Mouse (Mus musculus): ENCODE measurements around the gene Tbx21. TPM values are rescaled to one million over a fixed set of nuclear protein-coding genes. Genes with fewer than 3 reads are reported as not detected.

Gene Tbx21
- 0.31 TPM for polyA plus RNA-seq (2014; fragmentation: Illumina TruSeq; extraction: RNeasy Lipid Tissue Mini Kit (QIAGEN cat#74804); ENCODE audit: low read depth, low replicate concordance)

DNA sequence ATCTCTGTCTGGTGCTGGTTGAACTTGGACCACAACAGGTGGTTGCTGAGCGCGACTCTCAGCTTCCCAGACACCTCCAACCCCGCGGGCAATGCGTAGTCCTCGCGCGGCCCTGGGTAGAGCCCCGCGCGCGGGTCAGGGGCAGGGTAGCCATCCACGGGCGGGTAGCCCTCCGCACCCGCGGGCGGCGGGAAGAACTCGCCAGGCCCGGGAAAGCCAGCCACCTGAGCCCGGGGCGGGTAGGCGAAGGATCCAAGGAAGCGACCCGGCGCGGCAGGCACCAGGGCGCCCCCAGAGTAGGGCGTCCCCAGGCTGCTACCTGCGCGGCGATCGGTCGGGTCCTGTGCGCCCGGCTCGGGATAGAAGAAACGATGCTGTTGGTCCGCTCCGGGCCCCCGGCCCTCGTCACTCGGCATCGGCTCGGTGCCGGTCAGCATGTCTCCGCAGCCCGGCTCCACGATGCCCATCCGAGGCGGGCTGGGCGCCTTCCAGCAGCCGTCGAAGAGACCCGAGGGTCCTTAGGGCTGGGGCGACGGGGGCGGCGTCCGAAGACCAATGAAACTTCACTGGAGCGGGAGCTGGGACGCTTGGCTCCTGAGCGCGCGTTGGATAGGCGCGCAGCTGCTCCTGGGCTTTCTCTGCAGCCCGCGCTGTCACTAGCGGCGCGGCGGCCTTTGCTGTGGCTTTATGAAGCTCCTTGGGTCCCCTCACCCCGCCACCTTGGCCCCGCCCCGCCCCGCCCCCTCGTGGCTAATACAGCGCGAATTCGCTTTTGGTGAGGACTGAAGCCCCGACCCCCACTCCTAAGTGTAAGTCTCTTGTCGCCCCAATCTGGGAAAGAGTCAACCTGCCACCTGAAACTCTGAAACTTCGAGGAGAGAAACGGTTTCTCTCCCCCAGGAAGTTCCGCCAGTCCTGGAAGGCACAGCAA is at the start of gene Tbx21:
Gene Tbx21, minus strand, starts transcription at position 661 of the 931 bp plus-strand sequence.

DNA sequence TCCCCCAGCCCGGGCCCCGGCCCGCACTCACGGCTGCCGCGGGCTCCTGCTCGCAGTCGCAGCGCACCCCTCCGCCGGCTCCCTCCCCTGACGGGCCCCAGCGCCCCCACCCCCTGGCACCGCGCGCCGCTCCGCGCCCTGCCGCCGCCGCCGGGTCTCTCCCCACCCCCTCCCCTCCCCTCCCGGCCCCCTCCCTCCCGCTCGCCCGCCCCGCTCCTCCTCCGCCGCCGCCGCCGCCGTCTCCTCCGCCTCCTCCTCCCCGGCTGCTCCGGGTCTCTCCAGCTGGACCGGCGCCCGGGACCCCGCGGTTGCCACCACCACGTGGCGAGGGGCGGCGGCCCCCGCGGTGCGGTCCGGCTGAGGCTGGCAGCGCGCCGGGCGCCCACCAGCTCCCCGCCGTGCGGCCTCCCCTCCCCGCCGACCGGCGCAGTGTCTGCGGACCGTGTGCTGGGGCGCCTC is 36.2 kb upstream of the Tbx21 start, which contains the start of gene Tbkbp1:
Gene Tbkbp1, minus strand, starts transcription at position 153 of the 459 bp plus-strand sequence.

DNA sequence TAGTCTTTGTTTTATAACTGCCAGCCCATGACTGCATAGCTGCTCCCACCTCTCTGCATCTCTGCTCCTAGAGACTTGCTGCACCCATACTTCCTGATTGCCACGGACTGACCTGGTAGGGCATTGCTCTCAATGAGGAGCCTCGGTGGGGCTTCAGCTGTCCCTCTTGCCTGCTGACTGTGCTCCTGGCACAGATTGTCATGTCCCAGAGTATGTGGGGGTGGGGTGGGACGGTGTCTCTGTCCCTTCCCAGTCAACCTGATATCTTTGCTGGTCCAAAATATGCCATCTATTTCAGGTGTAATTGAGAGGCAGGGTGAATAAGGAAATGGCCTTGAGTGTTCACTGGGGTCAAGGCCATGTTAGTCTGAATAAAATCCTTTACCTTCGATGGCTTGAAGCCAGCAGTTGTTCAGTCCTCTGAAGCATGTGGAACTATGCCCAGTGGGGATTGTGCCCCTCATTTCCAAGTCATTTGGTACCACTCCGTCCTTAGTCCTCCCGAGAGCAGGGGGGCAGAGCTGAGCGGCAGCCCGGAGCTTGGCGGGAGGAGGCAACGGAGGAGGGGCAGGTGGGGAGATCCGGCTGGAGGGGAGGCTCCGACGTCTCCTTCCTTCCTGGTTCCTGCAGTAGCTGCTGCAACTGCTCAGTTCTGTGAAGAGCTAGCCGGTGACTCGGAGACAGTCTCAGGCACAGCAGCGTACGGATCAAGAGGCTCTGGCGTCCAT is 64.8 kb downstream of the Tbx21 start, which contains the start of gene Osbpl7:
Gene Osbpl7, plus strand, starts transcription at position 413 of the 728 bp plus-strand sequence.

Other genes starting within 250 kb of the Tbx21 start
- 63.9 TPM for gene Cdk5rap3, start 198.8 kb downstream of the Tbx21 start, polyA plus RNA-seq (2014; fragmentation: Illumina TruSeq; extraction: RNeasy Lipid Tissue Mini Kit (QIAGEN cat#74804); ENCODE audit: low read depth, low replicate concordance)
- 32.7 TPM for gene Prr15l, start 187.2 kb downstream of the Tbx21 start, polyA plus RNA-seq (2014; fragmentation: Illumina TruSeq; extraction: RNeasy Lipid Tissue Mini Kit (QIAGEN cat#74804); ENCODE audit: low read depth, low replicate concordance)
- gene Pnpo, start 171.3 kb downstream of the Tbx21 start, polyA plus RNA-seq (2014; fragmentation: Illumina TruSeq; extraction: RNeasy Lipid Tissue Mini Kit (QIAGEN cat#74804); ENCODE audit: low read depth, low replicate concordance), result 40.4 TPM
- gene Sp2, start 132.4 kb downstream of the Tbx21 start, polyA plus RNA-seq (2014; fragmentation: Illumina TruSeq; extraction: RNeasy Lipid Tissue Mini Kit (QIAGEN cat#74804); ENCODE audit: low read depth, low replicate concordance), result 16.7 TPM
- gene Sp6, start 101.9 kb downstream of the Tbx21 start, polyA plus RNA-seq (2014; fragmentation: Illumina TruSeq; extraction: RNeasy Lipid Tissue Mini Kit (QIAGEN cat#74804); ENCODE audit: low read depth, low replicate concordance), result 1.7 TPM
- gene Scrn2, start 85.4 kb downstream of the Tbx21 start, polyA plus RNA-seq (2014; fragmentation: Illumina TruSeq; extraction: RNeasy Lipid Tissue Mini Kit (QIAGEN cat#74804); ENCODE audit: low read depth, low replicate concordance), result 17.2 TPM
- gene Lrrc46, start 73.9 kb downstream of the Tbx21 start, polyA plus RNA-seq (2014; fragmentation: Illumina TruSeq; extraction: RNeasy Lipid Tissue Mini Kit (QIAGEN cat#74804); ENCODE audit: low read depth, low replicate concordance), result 21.4 TPM
- gene Mrpl10, start 73.8 kb downstream of the Tbx21 start, polyA plus RNA-seq (2014; fragmentation: Illumina TruSeq; extraction: RNeasy Lipid Tissue Mini Kit (QIAGEN cat#74804); ENCODE audit: low read depth, low replicate concordance), result 52.3 TPM
- gene Osbpl7, start 64.7 kb downstream of the Tbx21 start, polyA plus RNA-seq (2014; fragmentation: Illumina TruSeq; extraction: RNeasy Lipid Tissue Mini Kit (QIAGEN cat#74804); ENCODE audit: low read depth, low replicate concordance), result 29.5 TPM
- gene Tbkbp1, start 36.2 kb upstream of the Tbx21 start, polyA plus RNA-seq (2014; fragmentation: Illumina TruSeq; extraction: RNeasy Lipid Tissue Mini Kit (QIAGEN cat#74804); ENCODE audit: low read depth, low replicate concordance), result 7.4 TPM
- gene Kpnb1, start 72.5 kb upstream of the Tbx21 start, polyA plus RNA-seq (2014; fragmentation: Illumina TruSeq; extraction: RNeasy Lipid Tissue Mini Kit (QIAGEN cat#74804); ENCODE audit: low read depth, low replicate concordance), result 70.9 TPM
- gene Npepps, start 165.3 kb upstream of the Tbx21 start, polyA plus RNA-seq (2014; fragmentation: Illumina TruSeq; extraction: RNeasy Lipid Tissue Mini Kit (QIAGEN cat#74804); ENCODE audit: low read depth, low replicate concordance), result 42.9 TPM
- gene Mrpl45, start 200.4 kb upstream of the Tbx21 start, polyA plus RNA-seq (2014; fragmentation: Illumina TruSeq; extraction: RNeasy Lipid Tissue Mini Kit (QIAGEN cat#74804); ENCODE audit: low read depth, low replicate concordance), result 18.8 TPM
- gene Gpr179, start 236.7 kb upstream of the Tbx21 start, polyA plus RNA-seq (2014; fragmentation: Illumina TruSeq; extraction: RNeasy Lipid Tissue Mini Kit (QIAGEN cat#74804); ENCODE audit: low read depth, low replicate concordance), result 0.51 TPM
- gene Socs7, start 247.2 kb upstream of the Tbx21 start, polyA plus RNA-seq (2014; fragmentation: Illumina TruSeq; extraction: RNeasy Lipid Tissue Mini Kit (QIAGEN cat#74804); ENCODE audit: low read depth, low replicate concordance), result 11.7 TPM

All from adipose tissue, adult 10 weeks (tissue).